Mouse (Mus musculus) cerebellum, postnatal 36 days (tissue): ENCODE measurements around the gene Trim56.
"Not testable (repeated sequence)": the region's sequence is repeated elsewhere in the genome, so short reads cannot be mapped to it uniquely, and the experiment has no call there.

ENCODE experiments used
- DNase-seq, 2 experiments: peaks; one replicate each; pipeline ENCODE4 v3.0.0; 2021 to 2022; ENCODE audit warnings: mixed read lengths in 2 of 2

The Trim56 gene

GRCm38 (mm10) chr5:137115866-137116847, at the start of gene Trim56:
Trim56 (minus strand) TSS chr5:137116209.
- no peak for DNase-seq

GRCm38 (mm10) chr5:137161853-137162252, 45.8 kb upstream of the Trim56 start:
- DNase-seq = no peak

- peak; percentile 9 to 23 for DNase-seq
These were observed 43.5 kb upstream of the Trim56 start for GRCm38 (mm10) chr5:137159461-137159860.

GRCm38 (mm10) chr5:137153289-137153688, 37.3 kb upstream of the Trim56 start:
- no peak for DNase-seq

- no peak for DNase-seq
These were observed 36.6 kb upstream of the Trim56 start for GRCm38 (mm10) chr5:137152623-137153022.

- DNase-seq = not testable (repeated sequence)
These were observed 33.4 kb upstream of the Trim56 start, which contains the start of gene Muc3 for GRCm38 (mm10) chr5:137149272-137149882. Muc3 (minus strand) TSS chr5:137149322.

- no peak for DNase-seq
These were observed 24.8 kb upstream of the Trim56 start for GRCm38 (mm10) chr5:137140836-137141235.

- no peak for DNase-seq
These were observed 23.0 kb upstream of the Trim56 start for GRCm38 (mm10) chr5:137138977-137139376.

- DNase-seq = no peak
These were observed 18.9 kb upstream of the Trim56 start for GRCm38 (mm10) chr5:137134959-137135358.

GRCm38 (mm10) chr5:137131490-137131889, 15.5 kb upstream of the Trim56 start:
- peak; percentile 55 to 58 for DNase-seq

GRCm38 (mm10) chr5:137129281-137129680, 13.3 kb upstream of the Trim56 start:
- no peak for DNase-seq

- DNase-seq = no peak
These were observed 7.5 kb upstream of the Trim56 start for GRCm38 (mm10) chr5:137123516-137123915.

- DNase-seq = peak; percentile 62 to 77
These were observed 6.7 kb upstream of the Trim56 start for GRCm38 (mm10) chr5:137122686-137123193.

GRCm38 (mm10) chr5:137121280-137121679, 5.3 kb upstream of the Trim56 start:
- no peak for DNase-seq

- DNase-seq = no peak
These were observed 2.9 kb upstream of the Trim56 start for GRCm38 (mm10) chr5:137118878-137119277.

GRCm38 (mm10) chr5:137117994-137118393, 2.0 kb upstream of the Trim56 start:
- DNase-seq = not testable (repeated sequence)

GRCm38 (mm10) chr5:137116987-137117386, 978 bp upstream of the Trim56 start:
- DNase-seq = no peak

- no peak for DNase-seq
These were observed 983 bp downstream of the Trim56 start for GRCm38 (mm10) chr5:137114891-137115561.

- DNase-seq = no peak
These were observed 4.2 kb downstream of the Trim56 start for GRCm38 (mm10) chr5:137111542-137112408.

- DNase-seq = no peak
These were observed 5.1 kb downstream of the Trim56 start for GRCm38 (mm10) chr5:137110863-137111262.

GRCm38 (mm10) chr5:137109941-137110593, 5.9 kb downstream of the Trim56 start:
- DNase-seq = no peak
